Mouse (Mus musculus): ENCODE data around the gene Nipal1. TPM values are rescaled to one million over a fixed set of nuclear protein-coding genes. Genes with fewer than 3 reads are reported as not detected.
A peak's percentile ranks its signal among the peaks of the same experiment; 100 is the strongest.

The Nipal1 gene
- polyA plus RNA-seq (2012; rRNA removed) (2.3 and 2.4 TPM in 2 replicates), polyA plus RNA-seq (2014; fragmentation: Nextera tagmentation; extraction: Ambion mirVana) (12.6 and 16.5 TPM in 2 replicates)

- H3K36me3 ChIP-seq (ENCODE audit: control insufficient read depth, insufficient read depth, low read length), result no peaks in the 10 kb centered on the region
- no peaks in the 10 kb centered on the region for H3K27me3 ChIP-seq (ENCODE audit: control insufficient read depth, insufficient read depth, low read length)
- H3K4me2 ChIP-seq (replicated peaks; ENCODE audit: low read depth, low read length, severe bottlenecking), result peak within 1 kb of the TSS; percentile 92
- no peaks in the 10 kb centered on the region for H3K9me3 ChIP-seq (ENCODE audit: control insufficient read depth, low read length)
- DNase-seq (ENCODE audit: low spot score) (peak; percentile 82), ATAC-seq (ENCODE audit: low FRiP score, low read depth) (peak; percentile 94)
- H3K9ac ChIP-seq (ENCODE audit: low read depth, low read length, severe bottlenecking), result peak within 1 kb of the TSS; percentile 45
- no peak within 1 kb of the TSS for H3K27ac ChIP-seq (replicated peaks; ENCODE audit: low read depth, low read length)
- 1% methylated on average over 25 of the region's 25 CpGs for WGBS
- TF ChIP-seq POLR2A (IDR thresholded peaks at IDR 0.05; ENCODE audit: borderline replicate concordance, extremely low read depth, insufficient read depth, insufficient read length), result no peak
- peak within 1 kb of the TSS; percentile 49 for H3K4me3 ChIP-seq (replicated peaks; ENCODE audit: low read length)
- 0 out of 2 replicates have a peak, but pooled peaks cover 5% of the 10 kb centered on the region for H3K4me1 ChIP-seq (ENCODE audit: control insufficient read depth, insufficient read depth, low read length)
Measured at GRCm38 (mm10) chr5:72647418-72647907, at the start of gene Nipal1. Gene Nipal1, plus strand, starts transcription at chr5:72647795.

- no peaks in the 10 kb centered on the region for H3K27me3 ChIP-seq (ENCODE audit: control insufficient read depth, insufficient read depth, low read length)
- no peak overlapping the region for H3K4me2 ChIP-seq (replicated peaks; ENCODE audit: low read depth, low read length, severe bottlenecking)
- H3K4me1 ChIP-seq (ENCODE audit: control insufficient read depth, insufficient read depth, low read length), result no peaks in the 10 kb centered on the region
- 19% methylated on average over 5 of the region's 5 CpGs for WGBS
- ATAC-seq (ENCODE audit: low FRiP score, low read depth) (no peak; the same call in 1 of the 2 replicates), DNase-seq (ENCODE audit: low spot score) (peak; percentile 27)
- H3K4me3 ChIP-seq (replicated peaks; ENCODE audit: low read length), result no peak overlapping the region
- no peaks in the 10 kb centered on the region for H3K9me3 ChIP-seq (ENCODE audit: control insufficient read depth, low read length)
- H3K9ac ChIP-seq (ENCODE audit: low read depth, low read length, severe bottlenecking), result no peak overlapping the region
- no peaks in the 10 kb centered on the region for H3K36me3 ChIP-seq (ENCODE audit: control insufficient read depth, insufficient read depth, low read length)
- no peak overlapping the region for H3K27ac ChIP-seq (replicated peaks; ENCODE audit: low read depth, low read length)
- no peak for TF ChIP-seq POLR2A (IDR thresholded peaks at IDR 0.05; ENCODE audit: borderline replicate concordance, extremely low read depth, insufficient read depth, insufficient read length)
Measured at GRCm38 (mm10) chr5:72601006-72601405, 46.6 kb upstream of the Nipal1 start.

- ATAC-seq (ENCODE audit: low FRiP score, low read depth) (no peak), DNase-seq (ENCODE audit: low spot score) (no peak)
- no peaks in the 10 kb centered on the region for H3K9me3 ChIP-seq (ENCODE audit: control insufficient read depth, low read length)
- H3K9ac ChIP-seq (ENCODE audit: low read depth, low read length, severe bottlenecking), result no peak overlapping the region
- no peak overlapping the region for H3K27ac ChIP-seq (replicated peaks; ENCODE audit: low read depth, low read length)
- WGBS, result 93% methylated on average over 4 of the region's 4 CpGs
- no peaks in the 10 kb centered on the region for H3K36me3 ChIP-seq (ENCODE audit: control insufficient read depth, insufficient read depth, low read length)
- H3K4me2 ChIP-seq (replicated peaks; ENCODE audit: low read depth, low read length, severe bottlenecking), result no peak overlapping the region
- no peaks in the 10 kb centered on the region for H3K27me3 ChIP-seq (ENCODE audit: control insufficient read depth, insufficient read depth, low read length)
- no peaks in the 10 kb centered on the region for H3K4me1 ChIP-seq (ENCODE audit: control insufficient read depth, insufficient read depth, low read length)
- H3K4me3 ChIP-seq (replicated peaks; ENCODE audit: low read length), result no peak overlapping the region
- TF ChIP-seq POLR2A (IDR thresholded peaks at IDR 0.05; ENCODE audit: borderline replicate concordance, extremely low read depth, insufficient read depth, insufficient read length), result no peak
Measured at GRCm38 (mm10) chr5:72603138-72603537, 44.5 kb upstream of the Nipal1 start.

GRCm38 (mm10) chr5:72617413-72617812 is 30.2 kb upstream of the Nipal1 start:
- DNase-seq (ENCODE audit: low spot score) (no peak), ATAC-seq (ENCODE audit: low FRiP score, low read depth) (no peak)
- no peaks in the 10 kb centered on the region for H3K4me1 ChIP-seq (ENCODE audit: control insufficient read depth, insufficient read depth, low read length)
- H3K36me3 ChIP-seq (ENCODE audit: control insufficient read depth, insufficient read depth, low read length), result no peaks in the 10 kb centered on the region
- no peak overlapping the region for H3K4me3 ChIP-seq (replicated peaks; ENCODE audit: low read length)
- WGBS, result 90% methylated on average over 4 of the region's 4 CpGs
- H3K27ac ChIP-seq (replicated peaks; ENCODE audit: low read depth, low read length), result no peak overlapping the region
- no peak overlapping the region for H3K9ac ChIP-seq (ENCODE audit: low read depth, low read length, severe bottlenecking)
- H3K27me3 ChIP-seq (ENCODE audit: control insufficient read depth, insufficient read depth, low read length), result no peaks in the 10 kb centered on the region
- TF ChIP-seq POLR2A (IDR thresholded peaks at IDR 0.05; ENCODE audit: borderline replicate concordance, extremely low read depth, insufficient read depth, insufficient read length), result no peak
- H3K9me3 ChIP-seq (ENCODE audit: control insufficient read depth, low read length), result no peaks in the 10 kb centered on the region
- no peak overlapping the region for H3K4me2 ChIP-seq (replicated peaks; ENCODE audit: low read depth, low read length, severe bottlenecking)

GRCm38 (mm10) chr5:72621022-72621421 is 26.6 kb upstream of the Nipal1 start:
- Histone ChIP-seq H3K9me3 (ENCODE audit: control insufficient read depth, low read length) (no peaks in the 10 kb centered on the region), H3K4me3 (replicated peaks; ENCODE audit: low read length) (no peak overlapping the region), H3K27me3 (ENCODE audit: control insufficient read depth, insufficient read depth, low read length) (no peaks in the 10 kb centered on the region), H3K4me2 (replicated peaks; ENCODE audit: low read depth, low read length, severe bottlenecking) (no peak overlapping the region), H3K4me1 (ENCODE audit: control insufficient read depth, insufficient read depth, low read length) (no peaks in the 10 kb centered on the region), H3K9ac (ENCODE audit: low read depth, low read length, severe bottlenecking) (no peak overlapping the region), H3K36me3 (ENCODE audit: control insufficient read depth, insufficient read depth, low read length) (no peaks in the 10 kb centered on the region), H3K27ac (replicated peaks; ENCODE audit: low read depth, low read length) (no peak overlapping the region)
- WGBS, result 86% methylated on average over 1 of the region's 1 CpGs
- no peak for ATAC-seq (ENCODE audit: low FRiP score, low read depth)
- DNase-seq (ENCODE audit: low spot score), result no peak
- no peak for TF ChIP-seq POLR2A (IDR thresholded peaks at IDR 0.05; ENCODE audit: borderline replicate concordance, extremely low read depth, insufficient read depth, insufficient read length)
